Mouse (Mus musculus) left cerebral cortex, adult 2 months (tissue): Measurements from ENCODE around the gene Ccdc90b. TPM values are rescaled to one million over a fixed set of nuclear protein-coding genes. Genes with fewer than 3 reads are reported as not detected.

ENCODE experiments used
- DNase-seq, 2 experiments: peaks; one replicate each; pipeline ENCODE4 v3.0.0; 2021 to 2022; ENCODE audit warnings: low spot score in 2 of 2, mixed read lengths in 1 of 2; ENCODE audit errors: extremely low spot score in 1 of 2
- H3K27ac ChIP-seq: fragments of 200-600 bp; 2 replicates; pipeline ENCODE4 v1.8.1; 2022
- H3K4me3 ChIP-seq: fragments of 200-600 bp; 2 replicates; pipeline ENCODE4 v1.8.1; 2022
- CTCF ChIP-seq: fragments of 200-600 bp; IDR thresholded peaks from 2 replicates; pipeline ENCODE4 v1.8.1; 2022; ENCODE audit warnings: antibody characterized with exemption, mild to moderate bottlenecking, moderate library complexity
- intact Hi-C: fragments of 180-260 bp; cut with DNase I; formaldehyde crosslinking; loops from one replicate; pipeline ENCODE4 v1.15.1; 2025
- total RNA-seq, 2 experiments: library from RNA; stranded (reverse); gene quantifications; 2 replicates each; pipeline ENCODE4 v1.2.3; 2021

The Ccdc90b gene
- total RNA-seq, 2 experiments from 2014 or later, result 13.0 to 14.9 TPM

- peak in 1 of 2 experiments; percentile 6 for DNase-seq
- H3K4me3 ChIP-seq, result no peak overlapping the region
- intact Hi-C loops, result no loop called here
- H3K27ac ChIP-seq, result no peak overlapping the region
- TF ChIP-seq CTCF, result no peak
These were observed 22.6 kb downstream of the Ccdc90b start for GRCm38 (mm10) chr7:92583567-92583966.

- DNase-seq, result no peak
- H3K4me3 ChIP-seq, result no peak overlapping the region
- no peak overlapping the region for H3K27ac ChIP-seq
- no peak for TF ChIP-seq CTCF
- intact Hi-C loops, result no loop called here
These were observed 29.0 kb downstream of the Ccdc90b start for GRCm38 (mm10) chr7:92589986-92590385.

- no peak overlapping the region for H3K27ac ChIP-seq
- H3K4me3 ChIP-seq, result no peak overlapping the region
- intact Hi-C loops, result no loop called here
- DNase-seq, result no peak
- TF ChIP-seq CTCF, result no peak
These were observed 29.9 kb downstream of the Ccdc90b start for GRCm38 (mm10) chr7:92590842-92591241.

GRCm38 (mm10) chr7:92604961-92605360 is 44.0 kb downstream of the Ccdc90b start:
- no peak for DNase-seq
- no peak for TF ChIP-seq CTCF
- Histone ChIP-seq H3K4me3 (no peak overlapping the region), H3K27ac (no peak overlapping the region)
- intact Hi-C loops, result loop anchor here (1.0 kb wide), 1 partner anchor 8 kb away; no protein-coding TSS in a partner anchor

- no peak overlapping the region for H3K4me3 ChIP-seq
- intact Hi-C loops, result no loop called here
- H3K27ac ChIP-seq, result no peak overlapping the region
- no peak for TF ChIP-seq CTCF
- no peak for DNase-seq
These were observed 49.9 kb downstream of the Ccdc90b start for GRCm38 (mm10) chr7:92610830-92611229.

GRCm38 (mm10) chr7:92624488-92624887 is 63.5 kb downstream of the Ccdc90b start:
- Histone ChIP-seq H3K27ac (no peak overlapping the region), H3K4me3 (no peak overlapping the region)
- TF ChIP-seq CTCF, result peak; percentile 34
- intact Hi-C loops, result no loop called here
- DNase-seq, result no peak

GRCm38 (mm10) chr7:92630167-92630566 is 69.2 kb downstream of the Ccdc90b start:
- Histone ChIP-seq H3K4me3 (no peak overlapping the region), H3K27ac (no peak overlapping the region)
- intact Hi-C loops, result loop anchor here (2.0 kb wide), 1 partner anchor 235 kb away; no protein-coding TSS in a partner anchor
- peak in 1 of 2 experiments; percentile 19 for DNase-seq
- peak; percentile 46 for TF ChIP-seq CTCF

Other genes with a start within 250 kb of the Ccdc90b start
- gene Ankrd42, start 76.0 kb downstream of the Ccdc90b start, total RNA-seq, result 10 to 100 TPM; 22.2 to 22.5 TPM
- 10 to 100 TPM; 52.8 to 72.0 TPM for gene Pcf11, start 108.8 kb downstream of the Ccdc90b start, total RNA-seq
- 10 to 100 TPM; 38.7 to 43.6 TPM for gene Rab30, start 180.5 kb downstream of the Ccdc90b start, total RNA-seq